Mouse (Mus musculus): ENCODE data around the gene Tbc1d24. TPM values are rescaled to one million over a fixed set of nuclear protein-coding genes. Genes with fewer than 3 reads are reported as not detected.
A peak's percentile ranks its signal among the peaks of the same experiment; 100 is the strongest.
"Not testable (repeated sequence)": the region's sequence is repeated elsewhere in the genome, so short reads cannot be mapped to it uniquely, and the experiment has no call there.

Gene Tbc1d24
- polyA plus RNA-seq, 1 experiment from 2014 or later = 8.6 TPM

- Histone ChIP-seq H3K36me3 (no peaks in the 10 kb centered on the region), H3K9ac (peak overlapping the region; percentile 86), H3K9me3 (replicated peaks) (no peaks in the 10 kb centered on the region), H3K4me2 (replicated peaks) (peak overlapping the region; percentile 77), H3K4me1 (peaks cover 29% of the 10 kb centered on the region), H3K27me3 (no peaks in the 10 kb centered on the region), H3K4me3 (replicated peaks) (peak overlapping the region; percentile 97), H3K27ac (replicated peaks) (peak overlapping the region; percentile 93)
- ATAC-seq (ENCODE audit: insufficient number of reproducible peaks, low FRiP score, low TSS enrichment, low read depth) = peak; percentile 37; the same call in 1 of the 2 replicates
- 0% methylated on average over 43 of the region's 43 CpGs for WGBS
Measured at GRCm38 (mm10) chr17:24140845-24141424, 64.4 kb downstream of the Tbc1d24 start.

GRCm38 (mm10) chr17:24139968-24140367 lies 65.4 kb downstream of the Tbc1d24 start:
- WGBS = 77% methylated on average over 4 of the region's 4 CpGs
- Histone ChIP-seq H3K4me2 (replicated peaks) (peak overlapping the region; percentile 77), H3K4me1 (peaks cover 29% of the 10 kb centered on the region), H3K9ac (no peak overlapping the region), H3K27me3 (no peaks in the 10 kb centered on the region), H3K36me3 (no peaks in the 10 kb centered on the region), H3K4me3 (replicated peaks) (peak overlapping the region; percentile 97; the same call in 1 of the 2 replicates), H3K9me3 (replicated peaks) (no peaks in the 10 kb centered on the region), H3K27ac (replicated peaks) (no peak overlapping the region; the same call in 1 of the 2 replicates)
- no peak for ATAC-seq (ENCODE audit: insufficient number of reproducible peaks, low FRiP score, low TSS enrichment, low read depth)

GRCm38 (mm10) chr17:24139256-24139655 lies 66.1 kb downstream of the Tbc1d24 start:
- Histone ChIP-seq H3K4me1 (peaks cover 29% of the 10 kb centered on the region), H3K36me3 (no peaks in the 10 kb centered on the region), H3K4me3 (replicated peaks) (no peak overlapping the region), H3K27ac (replicated peaks) (no peak overlapping the region), H3K9me3 (replicated peaks) (no peaks in the 10 kb centered on the region), H3K27me3 (no peaks in the 10 kb centered on the region), H3K4me2 (replicated peaks) (no peak overlapping the region), H3K9ac (no peak overlapping the region)
- WGBS = 88% methylated on average over 3 of the region's 3 CpGs
- ATAC-seq (ENCODE audit: insufficient number of reproducible peaks, low FRiP score, low TSS enrichment, low read depth) = no peak

- Histone ChIP-seq H3K9ac (no peak overlapping the region), H3K4me1 (peaks cover 28% of the 10 kb centered on the region), H3K4me2 (replicated peaks) (no peak overlapping the region), H3K36me3 (no peaks in the 10 kb centered on the region), H3K27ac (replicated peaks) (no peak overlapping the region), H3K27me3 (no peaks in the 10 kb centered on the region), H3K9me3 (replicated peaks) (no peaks in the 10 kb centered on the region), H3K4me3 (replicated peaks) (no peak overlapping the region)
- WGBS = 50% methylated on average over 2 of the region's 2 CpGs
- no peak for ATAC-seq (ENCODE audit: insufficient number of reproducible peaks, low FRiP score, low TSS enrichment, low read depth)
Measured at GRCm38 (mm10) chr17:24137226-24137880, 68.0 kb downstream of the Tbc1d24 start.

GRCm38 (mm10) chr17:24134062-24134461 lies 71.3 kb downstream of the Tbc1d24 start:
- Histone ChIP-seq H3K4me2 (replicated peaks) (no peak overlapping the region), H3K27me3 (no peaks in the 10 kb centered on the region), H3K27ac (replicated peaks) (no peak overlapping the region), H3K4me3 (replicated peaks) (no peak overlapping the region), H3K36me3 (no peaks in the 10 kb centered on the region), H3K4me1 (peaks cover 17% of the 10 kb centered on the region; the same call in 1 of the 2 replicates), H3K9ac (no peak overlapping the region), H3K9me3 (replicated peaks) (no peaks in the 10 kb centered on the region)
- ATAC-seq (ENCODE audit: insufficient number of reproducible peaks, low FRiP score, low TSS enrichment, low read depth) = no peak

- not testable (repeated sequence) for H3K36me3 ChIP-seq; ATAC-seq (ENCODE audit: insufficient number of reproducible peaks, low FRiP score, low TSS enrichment, low read depth); H3K9me3 ChIP-seq (replicated peaks); H3K27me3 ChIP-seq; H3K4me2 ChIP-seq (replicated peaks); H3K9ac ChIP-seq; H3K4me3 ChIP-seq (replicated peaks); H3K27ac ChIP-seq (replicated peaks)
- peaks cover 17% of the 10 kb centered on the region; the same call in 1 of the 2 replicates for H3K4me1 ChIP-seq
- WGBS = 91% methylated on average over 4 of the region's 4 CpGs
Measured at GRCm38 (mm10) chr17:24132919-24133318, 72.4 kb downstream of the Tbc1d24 start.

- Histone ChIP-seq H3K4me1 (peaks cover 10% of the 10 kb centered on the region; the same call in 1 of the 2 replicates), H3K27ac (replicated peaks) (no peak overlapping the region), H3K4me3 (replicated peaks) (no peak overlapping the region), H3K9me3 (replicated peaks) (no peaks in the 10 kb centered on the region), H3K27me3 (no peaks in the 10 kb centered on the region), H3K4me2 (replicated peaks) (no peak overlapping the region), H3K36me3 (no peaks in the 10 kb centered on the region), H3K9ac (no peak overlapping the region)
- 89% methylated on average over 3 of the region's 3 CpGs for WGBS
- ATAC-seq (ENCODE audit: insufficient number of reproducible peaks, low FRiP score, low TSS enrichment, low read depth) = no peak
Measured at GRCm38 (mm10) chr17:24131570-24131969, 73.8 kb downstream of the Tbc1d24 start.

- ATAC-seq (ENCODE audit: insufficient number of reproducible peaks, low FRiP score, low TSS enrichment, low read depth); H3K36me3 ChIP-seq; H3K4me1 ChIP-seq; H3K9me3 ChIP-seq (replicated peaks); H3K9ac ChIP-seq; H3K27me3 ChIP-seq; H3K27ac ChIP-seq (replicated peaks); H3K4me3 ChIP-seq (replicated peaks); H3K4me2 ChIP-seq (replicated peaks): not testable (repeated sequence)
- 95% methylated on average over 3 of the region's 4 CpGs for WGBS
Measured at GRCm38 (mm10) chr17:24129246-24129645, 76.1 kb downstream of the Tbc1d24 start.

- H3K36me3 ChIP-seq = no peaks in the 10 kb centered on the region
- no peaks in the 10 kb centered on the region for H3K9me3 ChIP-seq (replicated peaks)
- peaks cover 10% of the 10 kb centered on the region; the same call in 1 of the 2 replicates for H3K4me1 ChIP-seq
- H3K4me3 ChIP-seq (replicated peaks) = no peak overlapping the region
- no peak overlapping the region for H3K4me2 ChIP-seq (replicated peaks)
- 94% methylated on average over 1 of the region's 1 CpGs for WGBS
- H3K9ac ChIP-seq = no peak overlapping the region
- ATAC-seq (ENCODE audit: insufficient number of reproducible peaks, low FRiP score, low TSS enrichment, low read depth) = no peak
- no peaks in the 10 kb centered on the region for H3K27me3 ChIP-seq
- no peak overlapping the region for H3K27ac ChIP-seq (replicated peaks)
Measured at GRCm38 (mm10) chr17:24127592-24127991, 77.8 kb downstream of the Tbc1d24 start.

GRCm38 (mm10) chr17:24126801-24127200 lies 78.6 kb downstream of the Tbc1d24 start:
- WGBS = 63% methylated on average over 3 of the region's 3 CpGs
- no peak overlapping the region for H3K9ac ChIP-seq
- H3K27ac ChIP-seq (replicated peaks) = no peak overlapping the region
- H3K4me1 ChIP-seq = peaks cover 10% of the 10 kb centered on the region; the same call in 1 of the 2 replicates
- no peaks in the 10 kb centered on the region for H3K36me3 ChIP-seq
- H3K4me2 ChIP-seq (replicated peaks) = no peak overlapping the region
- no peaks in the 10 kb centered on the region for H3K9me3 ChIP-seq (replicated peaks)
- H3K27me3 ChIP-seq = no peaks in the 10 kb centered on the region
- ATAC-seq (ENCODE audit: insufficient number of reproducible peaks, low FRiP score, low TSS enrichment, low read depth) = no peak
- no peak overlapping the region for H3K4me3 ChIP-seq (replicated peaks)

Data from embryonic facial prominence, embryonic 15.5 days (tissue).